Mouse (Mus musculus) G1E (cell line): ENCODE data around the gene Hist1h1b. TPM values are rescaled to one million over a fixed set of nuclear protein-coding genes. Genes with fewer than 3 reads are reported as not detected.

Source experiments
- ATAC-seq: 2 replicates; pipeline ENCODE4 v1.8.0; 2016; ENCODE audit warnings: mild to moderate bottlenecking; ENCODE audit not compliant: insufficient number of reproducible peaks, poor library complexity, low FRiP score, severe bottlenecking; ENCODE audit errors: extremely low read depth
- DNase-seq: peaks from one replicate; pipeline ENCODE4 v3.0.0; 2012; ENCODE audit warnings: low spot score
- H3K27me3 ChIP-seq: 2 replicates; pipeline ENCODE4 v1.6.1; 2012; ENCODE audit warnings: mild to moderate bottlenecking, low read length, inconsistent platforms; ENCODE audit not compliant: insufficient read depth
- H3K36me3 ChIP-seq: replicated peaks from 2 replicates; pipeline ENCODE3; 2012; ENCODE audit warnings: mild to moderate bottlenecking, inconsistent platforms
- H3K4me1 ChIP-seq: 2 replicates; pipeline ENCODE4 v1.6.1; 2012; ENCODE audit warnings: low read depth, low read length, inconsistent platforms, mixed read lengths; ENCODE audit not compliant: insufficient read depth
- H3K4me3 ChIP-seq: 2 replicates; pipeline ENCODE4 v1.5.1; 2012; ENCODE audit warnings: low read depth, mild to moderate bottlenecking, inconsistent platforms, low read length, moderate library complexity, mixed read lengths
- H3K9me3 ChIP-seq: replicated peaks from 2 replicates; pipeline ENCODE4 v1.6.1; 2012; ENCODE audit warnings: inconsistent platforms
- CTCF ChIP-seq: IDR thresholded peaks from 2 replicates; pipeline ENCODE4 v1.5.1; 2012; ENCODE audit warnings: low read depth, low read length, inconsistent platforms, mixed read lengths
- GATA1 ChIP-seq: IDR thresholded peaks from 2 replicates; pipeline ENCODE4 v1.6.1; 2012; ENCODE audit warnings: borderline replicate concordance, low read length, inconsistent platforms, mixed read lengths
- GATA2 ChIP-seq: IDR thresholded peaks from 2 replicates; pipeline ENCODE4 v1.6.1; 2012; ENCODE audit warnings: low read depth, low read length, inconsistent platforms, borderline replicate concordance
- POLR2AphosphoS5 ChIP-seq: IDR thresholded peaks from 2 replicates; pipeline ENCODE4 v1.6.1; 2012; ENCODE audit warnings: low read depth, low read length, inconsistent platforms; ENCODE audit not compliant: insufficient replicate concordance
- TAL1 ChIP-seq: conservative IDR thresholded peaks from 2 replicates; pipeline ENCODE4 v1.6.1; 2012; ENCODE audit warnings: low read depth, low read length, inconsistent platforms, mixed read lengths
- polyA plus RNA-seq: library from polyadenylated mRNA; stranded (reverse); fragments of >175 nt; gene quantifications from 2 replicates; pipeline ENCODE4 v1.2.3, GENCODE M21; 2012
- total RNA-seq, 2 experiments: library from RNA; stranded (forward) in 1 of 2; stranded (reverse) in 1 of 2; fragments of 200-1000 nt in 1 of 2; fragments of >200 nt in 1 of 2; fragmentation: Nextera tagmentation in 1 of 2; gene quantifications; 2 replicates each; pipeline ENCODE4 v1.2.3; 2014 to 2017

Gene Hist1h1b
- total and polyA plus RNA-seq, 3 experiments = 2.9 to 1,171 (median 919) TPM

DNA sequence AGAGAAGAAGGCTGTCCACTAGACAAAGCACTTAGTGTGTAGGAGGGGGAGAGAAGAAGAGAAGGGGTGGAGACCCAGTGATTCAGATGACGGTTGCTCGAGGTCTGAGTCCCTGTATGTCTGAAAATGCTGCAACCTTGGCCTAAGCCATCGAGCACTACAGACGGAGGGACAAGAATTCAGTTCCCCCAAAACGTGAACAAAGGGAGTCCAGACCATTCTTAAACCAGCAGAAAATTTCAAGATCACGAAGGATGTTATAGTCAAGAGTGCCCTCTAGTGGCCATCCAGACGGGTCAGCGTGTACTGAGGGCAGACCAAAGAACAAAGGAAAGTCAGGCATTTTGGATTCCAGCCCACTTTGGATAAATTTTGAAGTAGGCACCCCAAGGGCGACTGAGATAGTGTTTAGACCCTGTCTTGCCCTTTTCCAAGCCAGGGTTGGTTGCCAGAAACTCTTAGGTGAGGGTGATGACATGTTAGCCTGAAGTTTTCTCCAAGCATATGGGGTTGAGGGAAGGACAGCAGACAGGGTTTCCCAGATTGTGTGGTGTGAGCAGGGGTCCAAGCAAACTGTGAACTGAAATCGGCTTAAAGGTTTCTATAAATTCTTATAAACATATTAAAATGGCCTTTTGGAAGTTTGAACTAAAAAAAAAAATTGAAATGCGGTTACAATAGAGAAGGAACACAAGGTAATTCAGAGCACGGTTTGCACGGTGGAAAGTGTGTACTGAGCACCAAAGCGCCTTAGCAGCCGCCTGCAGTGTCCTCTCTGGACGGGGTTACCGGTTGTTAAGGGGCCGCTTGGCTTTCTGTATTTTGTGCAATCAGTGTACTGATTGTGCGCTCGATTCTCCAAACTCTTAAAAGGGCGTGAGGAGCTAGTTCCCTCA, 46.2 kb downstream of the Hist1h1b start:
- Histone ChIP-seq H3K36me3 (no peaks in the 10 kb centered on the region), H3K27me3 (peaks cover 3% of the 10 kb centered on the region; the same call in 1 of the 2 replicates), H3K4me1 (peaks cover 35% of the 10 kb centered on the region), H3K4me3 (peak overlapping the region; percentile 58; the same call in 1 of the 2 replicates), H3K9me3 (no peaks in the 10 kb centered on the region)
- peak; percentile 44 for TF ChIP-seq CTCF
- no peak for TF ChIP-seq GATA1
- DNase-seq (peak; percentile 65), ATAC-seq (peak; percentile 47; the same call in 1 of the 2 replicates)

DNA sequence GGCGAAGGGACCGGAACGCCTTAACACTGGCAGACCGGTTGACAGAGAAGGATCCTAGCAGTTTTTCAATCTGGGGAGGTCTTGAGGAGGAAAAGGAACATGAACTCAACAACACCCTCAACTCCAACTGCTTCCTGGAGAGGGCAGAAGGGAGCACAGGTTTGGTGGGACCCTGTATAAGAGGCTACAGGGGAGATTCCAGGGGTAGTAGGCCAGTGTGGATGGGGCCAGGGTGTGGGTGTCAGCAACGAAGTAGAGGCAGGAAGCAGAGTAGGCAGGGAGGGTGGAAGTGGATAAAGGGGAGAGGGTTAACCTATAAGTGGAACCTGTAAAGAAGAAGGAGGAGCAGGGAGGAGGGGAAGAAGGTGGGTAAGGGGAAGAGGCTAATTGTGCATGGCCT, 47.0 kb downstream of the Hist1h1b start:
- TF ChIP-seq CTCF = no peak
- no peak for TF ChIP-seq GATA1
- no peak for TF ChIP-seq POLR2AphosphoS5
- TF ChIP-seq TAL1 = no peak
- TF ChIP-seq GATA2 = no peak
- H3K4me1 ChIP-seq = peaks cover 28% of the 10 kb centered on the region
- H3K9me3 ChIP-seq = no peaks in the 10 kb centered on the region
- H3K36me3 ChIP-seq = no peaks in the 10 kb centered on the region
- peaks cover 3% of the 10 kb centered on the region; the same call in 1 of the 2 replicates for H3K27me3 ChIP-seq
- no peak overlapping the region for H3K4me3 ChIP-seq
- no peak for DNase-seq
- no peak for ATAC-seq

Other genes starting within 250 kb of the Hist1h1b start
Only the 20 nearest of the 29 such genes appear.
- not detected in 2 replicates for gene Olfr1361, start 117.2 kb downstream of the Hist1h1b start, total RNA-seq (2014; fragmentation: Nextera tagmentation)
- gene Olfr1361, start 117.2 kb downstream of the Hist1h1b start, total RNA-seq (2017) = 0.05 and 0.17 TPM in 2 replicates
- gene Olfr1361, start 117.2 kb downstream of the Hist1h1b start, polyA plus RNA-seq = not detected in 2 replicates
- not detected in 2 replicates for gene Olfr1360, start 103.2 kb downstream of the Hist1h1b start, total RNA-seq (2014; fragmentation: Nextera tagmentation)
- not detected in 2 replicates for gene Olfr1360, start 103.2 kb downstream of the Hist1h1b start, total RNA-seq (2017)
- not detected in 2 replicates for gene Olfr1360, start 103.2 kb downstream of the Hist1h1b start, polyA plus RNA-seq
- not detected in 2 replicates for gene Olfr1359, start 82.5 kb downstream of the Hist1h1b start, total RNA-seq (2014; fragmentation: Nextera tagmentation)
- gene Olfr1359, start 82.5 kb downstream of the Hist1h1b start, total RNA-seq (2017) = 0.12 and 0.22 TPM in 2 replicates
- gene Olfr1359, start 82.5 kb downstream of the Hist1h1b start, polyA plus RNA-seq = not detected in 2 replicates
- gene Hist1h2bl, start 64.5 kb downstream of the Hist1h1b start, total RNA-seq (2014; fragmentation: Nextera tagmentation) = 900 and 963 TPM in 2 replicates
- gene Hist1h2bl, start 64.5 kb downstream of the Hist1h1b start, total RNA-seq (2017) = 1,351 and 1,816 TPM in 2 replicates
- 2.1 and 8.3 TPM in 2 replicates for gene Hist1h2bl, start 64.5 kb downstream of the Hist1h1b start, polyA plus RNA-seq
- gene Hist1h2ai, start 64.2 kb downstream of the Hist1h1b start, total RNA-seq (2014; fragmentation: Nextera tagmentation) = 968 and 989 TPM in 2 replicates
- gene Hist1h2ai, start 64.2 kb downstream of the Hist1h1b start, total RNA-seq (2017) = 2,644 and 2,651 TPM in 2 replicates
- gene Hist1h2ai, start 64.2 kb downstream of the Hist1h1b start, polyA plus RNA-seq = 2,561 and 4,652 TPM in 2 replicates
- gene Hist1h3h, start 63.0 kb downstream of the Hist1h1b start, total RNA-seq (2014; fragmentation: Nextera tagmentation) = 178 and 383 TPM in 2 replicates
- gene Hist1h3h, start 63.0 kb downstream of the Hist1h1b start, total RNA-seq (2017) = 634 and 1,163 TPM in 2 replicates
- 29.3 and 131 TPM in 2 replicates for gene Hist1h3h, start 63.0 kb downstream of the Hist1h1b start, polyA plus RNA-seq
- gene Hist1h2bm, start 58.6 kb downstream of the Hist1h1b start, total RNA-seq (2014; fragmentation: Nextera tagmentation) = 170 and 209 TPM in 2 replicates
- 309 and 556 TPM in 2 replicates for gene Hist1h2bm, start 58.6 kb downstream of the Hist1h1b start, total RNA-seq (2017)
- gene Hist1h2bm, start 58.6 kb downstream of the Hist1h1b start, polyA plus RNA-seq = 1.2 and 3.4 TPM in 2 replicates
- 20.2 and 51.9 TPM in 2 replicates for gene Hist1h4j, start 45.6 kb downstream of the Hist1h1b start, total RNA-seq (2014; fragmentation: Nextera tagmentation)
- 121 TPM in 2 replicates for gene Hist1h4j, start 45.6 kb downstream of the Hist1h1b start, total RNA-seq (2017)
- gene Hist1h4j, start 45.6 kb downstream of the Hist1h1b start, polyA plus RNA-seq = 1.2 and 6.4 TPM in 2 replicates
- gene Hist1h4k, start 30.1 kb downstream of the Hist1h1b start, total RNA-seq (2014; fragmentation: Nextera tagmentation) = 1,076 and 1,147 TPM in 2 replicates
- 4,982 and 5,364 TPM in 2 replicates for gene Hist1h4k, start 30.1 kb downstream of the Hist1h1b start, total RNA-seq (2017)
- 12.1 and 66.9 TPM in 2 replicates for gene Hist1h4k, start 30.1 kb downstream of the Hist1h1b start, polyA plus RNA-seq
- gene Hist1h2ak, start 26.8 kb downstream of the Hist1h1b start, total RNA-seq (2014; fragmentation: Nextera tagmentation) = 1,742 and 2,057 TPM in 2 replicates
- 1,288 and 1,589 TPM in 2 replicates for gene Hist1h2ak, start 26.8 kb downstream of the Hist1h1b start, total RNA-seq (2017)
- 71.1 and 196 TPM in 2 replicates for gene Hist1h2ak, start 26.8 kb downstream of the Hist1h1b start, polyA plus RNA-seq
- gene Hist1h2bn, start 26.5 kb downstream of the Hist1h1b start, total RNA-seq (2014; fragmentation: Nextera tagmentation) = 350 and 535 TPM in 2 replicates
- gene Hist1h2bn, start 26.5 kb downstream of the Hist1h1b start, total RNA-seq (2017) = 410 and 794 TPM in 2 replicates
- 0.90 and 0.98 TPM in 2 replicates for gene Hist1h2bn, start 26.5 kb downstream of the Hist1h1b start, polyA plus RNA-seq
- 770 and 1,209 TPM in 2 replicates for gene Hist1h3i, start 2.7 kb upstream of the Hist1h1b start, total RNA-seq (2014; fragmentation: Nextera tagmentation)
- 347 and 472 TPM in 2 replicates for gene Hist1h3i, start 2.7 kb upstream of the Hist1h1b start, total RNA-seq (2017)
- gene Hist1h3i, start 2.7 kb upstream of the Hist1h1b start, polyA plus RNA-seq = 9.7 and 61.6 TPM in 2 replicates
- gene Hist1h2an, start 6.6 kb upstream of the Hist1h1b start, total RNA-seq (2014; fragmentation: Nextera tagmentation) = 14.4 and 62.3 TPM in 2 replicates
- gene Hist1h2an, start 6.6 kb upstream of the Hist1h1b start, total RNA-seq (2017) = 76.2 and 144 TPM in 2 replicates
- 18.0 and 48.6 TPM in 2 replicates for gene Hist1h2an, start 6.6 kb upstream of the Hist1h1b start, polyA plus RNA-seq
- gene Hist1h2bp, start 6.8 kb upstream of the Hist1h1b start, total RNA-seq (2014; fragmentation: Nextera tagmentation) = 88.4 and 192 TPM in 2 replicates
- 55.4 and 77.8 TPM in 2 replicates for gene Hist1h2bp, start 6.8 kb upstream of the Hist1h1b start, total RNA-seq (2017)
- 6.8 and 18.8 TPM in 2 replicates for gene Hist1h2bp, start 6.8 kb upstream of the Hist1h1b start, polyA plus RNA-seq
- 1,081 and 1,195 TPM in 2 replicates for gene Hist1h2bq, start 29.6 kb upstream of the Hist1h1b start, total RNA-seq (2014; fragmentation: Nextera tagmentation)
- gene Hist1h2bq, start 29.6 kb upstream of the Hist1h1b start, total RNA-seq (2017) = 921 and 1,023 TPM in 2 replicates
- 5.1 and 26.9 TPM in 2 replicates for gene Hist1h2bq, start 29.6 kb upstream of the Hist1h1b start, polyA plus RNA-seq
- 683 and 1,071 TPM in 2 replicates for gene Hist1h2ao, start 29.8 kb upstream of the Hist1h1b start, total RNA-seq (2014; fragmentation: Nextera tagmentation)
- gene Hist1h2ao, start 29.8 kb upstream of the Hist1h1b start, total RNA-seq (2017) = not detected in 2 replicates
- 11,503 and 23,832 TPM in 2 replicates for gene Hist1h2ao, start 29.8 kb upstream of the Hist1h1b start, polyA plus RNA-seq
- 95.2 and 203 TPM in 2 replicates for gene Hist1h4m, start 31.1 kb upstream of the Hist1h1b start, total RNA-seq (2014; fragmentation: Nextera tagmentation)
- gene Hist1h4m, start 31.1 kb upstream of the Hist1h1b start, total RNA-seq (2017) = 16.8 and 94.6 TPM in 2 replicates
- gene Hist1h4m, start 31.1 kb upstream of the Hist1h1b start, polyA plus RNA-seq = 35.5 TPM in 1 of 2 replicates, not detected in the other
- gene Hist1h4n, start 51.6 kb upstream of the Hist1h1b start, total RNA-seq (2014; fragmentation: Nextera tagmentation) = 349 and 456 TPM in 2 replicates
- 3,540 and 3,844 TPM in 2 replicates for gene Hist1h4n, start 51.6 kb upstream of the Hist1h1b start, total RNA-seq (2017)
- gene Hist1h4n, start 51.6 kb upstream of the Hist1h1b start, polyA plus RNA-seq = 15.7 and 41.0 TPM in 2 replicates
- gene Hist1h2ap, start 52.9 kb upstream of the Hist1h1b start, total RNA-seq (2014; fragmentation: Nextera tagmentation) = 653 and 691 TPM in 2 replicates
- 2,134 and 3,440 TPM in 2 replicates for gene Hist1h2ap, start 52.9 kb upstream of the Hist1h1b start, total RNA-seq (2017)
- gene Hist1h2ap, start 52.9 kb upstream of the Hist1h1b start, polyA plus RNA-seq = 8,984 and 13,644 TPM in 2 replicates
- 1,040 and 1,147 TPM in 2 replicates for gene Hist1h2br, start 53.1 kb upstream of the Hist1h1b start, total RNA-seq (2014; fragmentation: Nextera tagmentation)
- gene Hist1h2br, start 53.1 kb upstream of the Hist1h1b start, total RNA-seq (2017) = 1,116 and 1,141 TPM in 2 replicates
- gene Hist1h2br, start 53.1 kb upstream of the Hist1h1b start, polyA plus RNA-seq = 4.6 and 25.4 TPM in 2 replicates